Mouse (Mus musculus) hindlimb bud, embryonic 11.5 days (tissue): Measurements from ENCODE around the gene Alkbh6.
A peak's percentile ranks its signal among the peaks of the same experiment; 100 is the strongest.

ENCODE experiments used
- DNase-seq: peaks from one replicate; pipeline ENCODE4 v3.0.0-alpha.2; 2012; ENCODE audit warnings: low read depth, low spot score; ENCODE audit errors: extremely low spot score

The Alkbh6 gene

DNA sequence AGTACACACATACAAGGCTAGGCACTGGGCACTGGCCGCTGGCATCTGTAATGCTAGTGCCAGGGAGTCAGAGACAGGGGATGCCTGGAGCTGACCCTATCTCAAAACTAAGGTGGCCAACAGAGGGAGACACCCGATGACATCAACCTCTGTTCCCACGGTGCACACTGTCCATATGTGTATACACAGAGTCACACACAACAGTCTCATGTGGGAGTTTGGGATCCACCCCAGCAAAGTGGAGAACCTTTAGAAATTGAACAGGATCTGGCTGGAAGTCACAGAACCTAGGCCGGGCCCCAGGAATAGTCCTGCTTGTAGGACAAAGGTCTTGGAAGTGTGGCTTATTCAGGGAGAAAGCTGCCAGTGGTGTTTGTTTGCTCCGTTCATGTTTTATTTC lies 14.2 kb upstream of the Alkbh6 start:
- DNase-seq = no peak

- no peak for DNase-seq
Measured at GRCm38 (mm10) chr7:30295103-30295502, 13.4 kb upstream of the Alkbh6 start.

GRCm38 (mm10) chr7:30296816-30297215 lies 11.7 kb upstream of the Alkbh6 start:
- DNase-seq = no peak

DNA sequence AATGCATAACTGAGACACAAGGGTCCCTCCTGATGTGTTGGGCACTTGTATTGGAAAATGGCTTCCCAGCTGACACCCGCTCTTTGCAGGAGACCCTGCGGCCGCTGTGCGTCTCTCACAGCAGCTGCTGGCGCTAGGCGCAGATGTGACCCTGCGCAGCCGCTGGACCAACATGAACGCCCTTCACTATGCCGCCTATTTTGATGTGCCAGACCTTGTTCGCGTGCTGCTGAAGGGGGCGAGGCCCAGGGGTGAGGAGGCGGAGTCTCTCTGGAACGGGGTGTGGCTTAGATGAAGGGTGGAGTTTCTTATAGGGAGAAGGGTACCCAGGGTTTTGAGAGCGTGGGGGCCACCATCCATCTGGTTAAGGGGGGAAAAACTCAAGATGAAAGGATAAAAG lies 11.3 kb upstream of the Alkbh6 start:
- DNase-seq = no peak

GRCm38 (mm10) chr7:30300914-30301313 lies 7.6 kb upstream of the Alkbh6 start:
- no peak for DNase-seq

DNA sequence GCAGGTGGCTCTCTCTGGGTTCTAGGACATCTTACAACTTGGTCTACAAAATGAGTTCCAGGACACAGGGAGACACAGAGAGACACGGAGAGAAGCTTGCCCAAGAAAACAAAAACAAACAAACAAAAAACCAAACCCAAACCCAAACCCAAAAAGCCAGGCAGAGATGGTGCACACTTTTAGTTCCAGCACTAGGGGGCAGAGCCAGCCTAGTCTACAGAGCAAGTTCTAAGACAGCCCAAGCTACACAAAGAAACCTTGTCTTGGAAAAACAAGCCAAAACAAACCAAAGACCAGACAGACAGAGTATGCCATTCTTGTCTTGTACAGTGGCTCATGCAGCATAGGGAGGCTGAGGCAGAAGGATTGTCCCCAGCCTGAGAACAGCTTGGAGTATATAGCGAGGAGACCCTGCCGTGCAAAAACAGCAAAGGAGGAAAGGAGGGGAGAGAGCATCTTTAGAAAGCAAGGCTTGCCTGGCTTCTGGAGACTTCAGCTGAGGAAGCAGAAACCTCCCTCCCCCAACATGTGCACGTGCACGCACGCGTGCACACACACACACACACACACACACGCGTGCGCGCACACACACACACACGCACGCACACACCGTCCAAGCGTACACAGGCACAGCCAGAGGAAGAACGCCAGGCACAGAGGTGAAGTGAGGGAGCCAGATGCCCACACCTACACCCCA lies 2.3 kb upstream of the Alkbh6 start:
- DNase-seq = no peak

DNA sequence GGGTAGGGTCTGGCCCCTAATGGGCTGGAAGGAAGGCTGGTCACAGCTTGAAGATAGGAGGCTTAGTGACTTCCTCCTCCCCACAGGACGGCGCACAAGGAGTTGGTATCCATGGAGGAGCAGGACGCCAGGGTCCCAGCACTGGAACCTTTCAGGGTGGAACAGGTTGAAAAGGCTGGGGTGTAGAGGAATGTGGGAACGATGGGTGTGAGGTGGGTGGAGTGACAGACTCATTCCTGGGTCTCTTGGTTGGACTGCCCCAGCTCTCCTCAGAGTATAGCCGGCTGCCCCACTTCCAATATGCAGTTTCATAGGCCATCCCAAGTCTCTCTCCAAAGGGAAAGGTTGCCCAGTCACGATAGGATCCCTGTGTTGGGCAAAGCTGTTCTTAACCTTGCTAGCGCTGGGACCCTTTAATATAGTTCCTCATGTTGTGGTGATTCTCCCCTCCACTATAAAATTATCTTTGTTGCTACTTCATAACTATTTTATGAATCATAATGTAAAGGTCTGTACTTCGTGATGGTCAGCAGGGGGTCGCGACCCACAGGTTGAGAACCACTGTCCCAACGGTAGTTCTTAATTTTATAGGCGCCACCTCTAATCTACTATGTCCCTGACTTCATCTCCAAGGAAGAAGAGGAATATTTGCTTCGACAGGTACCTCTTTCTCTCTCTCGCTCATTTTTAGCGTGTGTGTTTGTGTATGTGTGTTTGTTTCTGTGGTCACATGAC lies 1.0 kb downstream of the Alkbh6 start:
- DNase-seq = no peak

- no peak for DNase-seq
Measured at GRCm38 (mm10) chr7:30310136-30310535, 1.6 kb downstream of the Alkbh6 start.

- no peak for DNase-seq
Measured at GRCm38 (mm10) chr7:30313666-30314320, 5.3 kb downstream of the Alkbh6 start.

DNA sequence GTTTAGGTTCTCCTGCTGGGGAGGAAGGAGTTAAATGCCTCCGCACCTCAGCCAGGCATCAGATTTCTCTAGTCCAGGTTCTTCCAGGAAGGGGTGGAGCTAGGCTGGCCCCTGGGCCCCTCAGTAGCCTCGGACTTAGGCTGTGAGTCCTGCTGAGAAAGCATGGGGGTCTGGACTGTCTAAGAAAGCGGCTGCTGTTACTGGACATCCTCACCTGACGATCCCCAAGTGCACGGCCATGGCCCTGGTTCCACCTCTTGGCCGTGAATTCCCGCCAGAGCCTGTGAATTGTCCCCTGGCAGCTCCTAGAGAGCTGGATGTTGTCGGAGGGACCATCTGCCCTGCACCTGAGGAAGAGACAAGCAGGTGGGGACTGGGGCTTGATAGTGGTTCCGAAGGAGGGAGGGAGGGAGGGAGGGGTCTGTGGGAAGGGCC lies 6.2 kb downstream of the Alkbh6 start, which contains the start of gene Syne4:
TSS of gene Syne4 (plus strand) at position 87 of the 435 bp plus-strand sequence.
- no peak for DNase-seq

DNA sequence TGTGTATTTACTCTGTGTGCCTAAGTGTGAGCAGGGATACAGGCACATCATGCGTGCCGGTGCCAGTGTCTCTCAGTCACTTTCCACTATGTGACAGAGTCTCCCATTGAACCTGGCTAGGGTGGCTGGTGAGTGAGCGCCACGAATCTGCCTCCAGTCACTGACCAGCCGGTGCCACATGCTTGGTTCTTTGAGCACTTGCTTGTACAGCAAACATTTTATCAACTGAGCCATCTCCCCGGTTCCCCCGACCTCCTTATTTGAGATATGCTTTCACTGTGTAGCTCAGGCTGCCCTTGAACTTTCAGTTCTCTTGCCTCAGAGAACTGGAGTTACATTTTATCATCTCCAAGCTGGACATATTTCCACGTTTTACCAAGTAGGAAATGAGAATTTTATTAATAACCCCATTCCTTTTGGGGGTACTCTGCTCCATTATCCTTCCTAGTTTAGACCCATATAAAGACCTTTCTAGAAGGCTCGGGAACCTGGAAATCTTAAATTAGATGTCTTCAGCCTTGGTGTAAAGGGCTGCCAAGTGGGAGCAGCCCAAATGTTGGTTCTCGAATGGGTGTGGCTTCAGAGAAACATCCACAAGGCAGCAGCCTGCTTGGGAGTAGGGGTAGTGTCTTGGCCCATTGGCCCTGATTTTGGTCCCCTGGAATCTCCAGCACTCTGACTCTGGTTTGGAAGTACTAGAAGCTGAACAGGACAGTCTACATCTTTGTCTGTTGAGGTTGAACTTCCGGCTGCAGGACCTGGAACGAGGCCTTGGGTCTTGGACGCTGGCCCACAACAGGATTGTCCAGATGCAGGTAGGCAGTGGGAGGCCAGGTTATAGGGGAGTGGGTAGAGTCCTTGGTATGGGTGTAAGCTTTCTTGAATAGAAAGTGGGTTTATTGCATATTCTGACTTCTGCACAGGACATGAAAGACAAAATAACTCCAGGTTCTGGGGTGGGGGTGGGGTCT lies 7.3 kb downstream of the Alkbh6 start:
- no peak for DNase-seq

DNA sequence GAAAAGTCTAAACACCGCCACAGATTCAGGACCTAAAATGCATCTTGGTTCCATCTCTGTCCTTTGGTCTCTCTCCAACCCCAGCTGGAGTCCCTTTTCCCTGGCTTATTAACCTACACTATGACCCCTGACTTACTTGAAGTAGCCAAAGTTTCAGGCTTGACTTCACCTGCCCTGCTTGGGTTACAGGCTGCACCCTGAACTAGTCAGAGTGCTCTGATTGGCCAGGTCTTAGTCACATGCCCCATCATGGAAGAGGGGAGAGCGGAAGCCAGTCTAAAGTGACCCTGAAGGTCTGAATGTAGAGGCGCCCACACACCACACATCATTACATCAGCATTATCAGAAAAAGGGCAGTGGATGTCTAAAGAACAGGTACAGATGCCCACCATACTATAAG lies 9.6 kb downstream of the Alkbh6 start:
- no peak for DNase-seq

DNA sequence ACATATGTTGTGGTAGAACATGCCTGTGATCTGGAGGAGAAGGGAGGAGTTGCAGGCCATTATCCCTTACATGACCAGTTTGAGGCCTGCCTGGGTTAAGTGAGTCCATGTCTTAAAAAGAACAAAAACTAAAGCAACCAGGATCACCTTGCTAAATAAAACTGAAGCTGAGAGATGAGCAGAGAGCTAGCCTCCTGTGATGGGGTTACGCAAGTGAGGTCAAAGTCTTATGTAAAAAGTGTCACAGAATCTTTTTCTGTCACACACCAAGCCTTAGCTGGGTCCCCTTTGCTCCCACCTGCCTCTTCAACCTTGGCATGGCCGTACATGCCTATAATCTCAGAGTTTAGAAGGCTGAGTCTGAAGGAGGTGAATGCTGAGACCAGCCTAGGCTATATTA lies 12.4 kb downstream of the Alkbh6 start:
- DNase-seq = no peak

DNA sequence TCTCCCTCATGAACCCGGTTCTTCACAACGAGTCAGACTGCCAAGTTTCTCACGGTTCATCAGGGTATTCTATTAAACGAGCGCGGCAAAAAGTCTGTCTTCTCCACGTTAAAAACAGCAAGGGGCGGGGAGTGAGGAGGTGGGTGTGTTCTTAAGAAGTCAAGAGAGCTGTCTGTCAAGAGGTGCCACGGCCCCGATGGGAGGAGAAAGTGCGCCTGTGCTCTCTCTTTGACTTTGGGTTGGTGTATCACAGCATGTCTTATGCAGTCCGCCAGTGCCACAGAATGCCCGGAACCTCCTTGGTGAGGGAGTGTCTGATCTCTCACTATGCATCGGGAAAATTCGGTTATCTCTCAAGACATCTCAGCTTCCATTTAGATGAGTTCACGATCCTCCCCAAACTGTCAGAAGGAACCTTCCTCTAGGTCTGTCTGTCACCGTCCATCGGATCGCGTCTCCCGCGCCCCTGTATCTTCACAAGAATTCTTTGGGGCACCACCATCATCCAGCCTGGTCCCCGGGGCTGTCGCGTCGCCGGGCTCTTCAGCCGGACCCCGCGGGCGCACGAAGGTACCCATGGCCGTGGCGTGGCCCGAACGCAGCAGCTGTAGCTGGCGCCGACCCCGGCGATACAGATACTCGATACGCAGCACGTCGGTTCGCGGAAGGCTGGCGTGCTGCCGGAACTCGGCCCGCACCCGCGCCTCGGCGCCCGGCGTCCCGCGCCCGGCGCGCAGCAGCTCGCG lies 13.2 kb downstream of the Alkbh6 start, which contains the start of gene E130208F15Rik:
TSS of gene E130208F15Rik (plus strand) at position 202 of the 746 bp plus-strand sequence.
- no peak for DNase-seq

GRCm38 (mm10) chr7:30322285-30322667 lies 13.8 kb downstream of the Alkbh6 start:
- peak; percentile 86 for DNase-seq

- DNase-seq = no peak
Measured at GRCm38 (mm10) chr7:30322865-30323264, 14.3 kb downstream of the Alkbh6 start.

- DNase-seq = no peak
Measured at GRCm38 (mm10) chr7:30323795-30324194, 15.3 kb downstream of the Alkbh6 start, which contains the start of gene Sdhaf1. Gene Sdhaf1, minus strand, starts transcription at chr7:30323895.

DNA sequence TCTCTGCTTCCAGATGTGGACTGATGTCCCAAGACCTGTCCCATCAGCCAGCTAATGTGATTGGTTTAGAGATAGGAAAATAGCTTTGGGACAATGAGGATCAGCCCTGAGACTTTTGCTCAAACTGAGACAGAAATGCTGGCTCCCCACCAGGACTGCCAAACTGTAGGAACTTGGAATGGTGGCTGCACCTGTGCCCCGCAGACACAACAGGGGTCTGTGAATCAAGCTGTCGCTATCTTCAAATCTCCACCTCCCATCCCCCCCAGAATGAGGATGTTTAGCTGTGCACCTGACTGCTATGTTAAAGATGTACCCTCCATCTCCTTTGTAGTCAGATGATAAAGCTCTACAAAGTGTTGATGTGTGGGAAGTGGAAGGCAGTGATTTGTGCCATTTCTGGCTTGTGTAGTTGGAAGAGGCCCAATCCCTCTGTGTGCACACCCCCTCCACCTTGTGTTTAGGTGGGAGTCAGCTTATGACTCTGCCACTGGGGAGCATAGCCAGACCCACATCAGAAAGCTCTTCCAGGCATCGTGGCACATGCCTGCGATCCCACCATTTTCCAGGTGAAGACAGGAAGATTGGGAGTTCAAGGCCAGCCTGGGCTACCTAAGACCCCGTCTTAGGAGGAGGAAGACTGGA lies 15.9 kb downstream of the Alkbh6 start:
- no peak for DNase-seq

DNA sequence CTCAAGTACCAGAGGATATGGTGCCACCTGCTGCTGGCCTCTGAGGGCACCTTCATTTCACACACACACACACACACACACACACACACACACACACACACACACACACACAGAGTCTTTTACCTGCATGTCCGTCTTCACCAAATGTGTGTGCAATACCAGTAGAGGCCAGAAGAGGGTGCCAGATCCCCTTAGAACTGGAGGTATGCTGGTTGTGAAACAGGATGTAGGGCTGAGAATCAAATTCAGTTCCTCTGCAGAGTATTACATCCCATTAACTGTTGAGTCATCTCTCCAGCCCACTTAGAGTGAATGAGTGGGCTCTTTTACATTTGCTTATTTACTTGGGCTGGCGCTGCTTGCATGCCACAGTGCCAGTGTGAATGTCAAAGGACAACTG lies 16.8 kb downstream of the Alkbh6 start:
- DNase-seq = no peak
